Mouse (Mus musculus) CH12F3 (cell line): ENCODE results near the gene Edrf1.
"Not testable (repeated sequence)": the region's sequence is repeated elsewhere in the genome, so short reads cannot be mapped to it uniquely, and the experiment has no call there.

Experiments
- in situ Hi-C: fragments of 300-500 bp; cut with MboI; formaldehyde crosslinking; loops from 2 replicates; pipeline ENCODE4 v1.14.3; 2020; ENCODE audit warnings: low sequenced_read_pairs

The Edrf1 gene

GRCm38 (mm10) chr7:133638821-133639220, 1.5 kb downstream of the Edrf1 start:
- in situ Hi-C loops = no loop called here

- in situ Hi-C loops = no loop called here
Observed at GRCm38 (mm10) chr7:133645716-133646115, 8.4 kb downstream of the Edrf1 start.

- in situ Hi-C loops = no loop called here
Observed at GRCm38 (mm10) chr7:133662467-133662866, 25.1 kb downstream of the Edrf1 start.

GRCm38 (mm10) chr7:133669071-133669470, 31.7 kb downstream of the Edrf1 start:
- in situ Hi-C loops = no loop called here

- in situ Hi-C loops = no loop called here
Observed at GRCm38 (mm10) chr7:133669946-133670345, 32.6 kb downstream of the Edrf1 start.

- in situ Hi-C loops = no loop called here
Observed at GRCm38 (mm10) chr7:133670846-133671245, 33.5 kb downstream of the Edrf1 start.

GRCm38 (mm10) chr7:133676002-133676401, 38.7 kb downstream of the Edrf1 start:
- in situ Hi-C loops = no loop called here

GRCm38 (mm10) chr7:133678716-133679115, 41.4 kb downstream of the Edrf1 start:
- in situ Hi-C loops = no loop called here

GRCm38 (mm10) chr7:133679439-133679838, 42.1 kb downstream of the Edrf1 start:
- in situ Hi-C loops = no loop called here

- in situ Hi-C loops = no loop called here
Observed at GRCm38 (mm10) chr7:133679961-133680360, 42.6 kb downstream of the Edrf1 start, which contains the start of gene Mmp21. TSS of gene Mmp21 (minus strand) at chr7:133680061.

- in situ Hi-C loops = no loop called here
Observed at GRCm38 (mm10) chr7:133683626-133684025, 46.3 kb downstream of the Edrf1 start.

GRCm38 (mm10) chr7:133684110-133684509, 46.8 kb downstream of the Edrf1 start:
- in situ Hi-C loops = no loop called here

- in situ Hi-C loops = no loop called here
Observed at GRCm38 (mm10) chr7:133684701-133685100, 47.4 kb downstream of the Edrf1 start.

GRCm38 (mm10) chr7:133685644-133686043, 48.3 kb downstream of the Edrf1 start:
- in situ Hi-C loops = not testable (repeated sequence)

- in situ Hi-C loops = no loop called here
Observed at GRCm38 (mm10) chr7:133698021-133698709, 60.8 kb downstream of the Edrf1 start.

- in situ Hi-C loops = no loop called here
Observed at GRCm38 (mm10) chr7:133699885-133700284, 62.5 kb downstream of the Edrf1 start.

- in situ Hi-C loops = no loop called here
Observed at GRCm38 (mm10) chr7:133701366-133701765, 64.0 kb downstream of the Edrf1 start.

GRCm38 (mm10) chr7:133702333-133702732, 65.0 kb downstream of the Edrf1 start:
- in situ Hi-C loops = no loop called here

- in situ Hi-C loops = no loop called here
Observed at GRCm38 (mm10) chr7:133703906-133704305, 66.6 kb downstream of the Edrf1 start.

- in situ Hi-C loops = no loop called here
Observed at GRCm38 (mm10) chr7:133707301-133707700, 70.0 kb downstream of the Edrf1 start.

GRCm38 (mm10) chr7:133715387-133715786, 78.0 kb downstream of the Edrf1 start:
- in situ Hi-C loops = no loop called here

GRCm38 (mm10) chr7:133718580-133718979, 81.2 kb downstream of the Edrf1 start:
- in situ Hi-C loops = no loop called here

- in situ Hi-C loops = no loop called here
Observed at GRCm38 (mm10) chr7:133720616-133721015, 83.3 kb downstream of the Edrf1 start.
